Mouse (Mus musculus): Measurements from ENCODE around the gene Pgbd5. TPM values are rescaled to one million over a fixed set of nuclear protein-coding genes. Genes with fewer than 3 reads are reported as not detected.
"Not testable (repeated sequence)": the region's sequence is repeated elsewhere in the genome, so short reads cannot be mapped to it uniquely, and the experiment has no call there.

The Pgbd5 gene
- polyA plus RNA-seq, 1 experiment from 2014 or later: 1.9 TPM

- 44% methylated on average over 4 of the region's 4 CpGs for WGBS
- H3K4me2 ChIP-seq (ENCODE audit: low read depth, low read length): no peak overlapping the region
- no peak overlapping the region for H3K9ac ChIP-seq (ENCODE audit: low read length)
- H3K4me3 ChIP-seq (replicated peaks; ENCODE audit: low read length): no peak overlapping the region
- ATAC-seq (ENCODE audit: insufficient read depth, low FRiP score): no peak
- no peaks in the 10 kb centered on the region for H3K36me3 ChIP-seq (ENCODE audit: control insufficient read depth, insufficient read depth, low read length)
- no peaks in the 10 kb centered on the region for H3K9me3 ChIP-seq (replicated peaks; ENCODE audit: control insufficient read depth, low read length)
- H3K27ac ChIP-seq (ENCODE audit: low read length): no peak overlapping the region
- H3K4me1 ChIP-seq (ENCODE audit: control insufficient read depth, insufficient read depth, low read length): peaks cover 4% of the 10 kb centered on the region; the same call in 1 of the 2 replicates
- H3K27me3 ChIP-seq (ENCODE audit: control insufficient read depth, insufficient read depth, low read length): 0 out of 2 replicates have a peak, but pooled peaks cover 7% of the 10 kb centered on the region
These were observed 4.3 kb downstream of the Pgbd5 start for GRCm38 (mm10) chr8:124435170-124435569.

GRCm38 (mm10) chr8:124434126-124434790, 5.2 kb downstream of the Pgbd5 start:
- Histone ChIP-seq H3K4me1 (ENCODE audit: control insufficient read depth, insufficient read depth, low read length) (peaks cover 4% of the 10 kb centered on the region; the same call in 1 of the 2 replicates), H3K36me3 (ENCODE audit: control insufficient read depth, insufficient read depth, low read length) (no peaks in the 10 kb centered on the region), H3K9ac (ENCODE audit: low read length) (peak overlapping the region; percentile 79), H3K27ac (ENCODE audit: low read length) (no peak overlapping the region), H3K4me2 (ENCODE audit: low read depth, low read length) (peak overlapping the region; percentile 97), H3K27me3 (ENCODE audit: control insufficient read depth, insufficient read depth, low read length) (0 out of 2 replicates have a peak, but pooled peaks cover 7% of the 10 kb centered on the region), H3K9me3 (replicated peaks; ENCODE audit: control insufficient read depth, low read length) (no peaks in the 10 kb centered on the region), H3K4me3 (replicated peaks; ENCODE audit: low read length) (peak overlapping the region; percentile 74)
- under 1% methylated on average over 96 of the region's 101 CpGs for WGBS
- ATAC-seq (ENCODE audit: insufficient read depth, low FRiP score): peak; percentile 99

- WGBS: under 1% methylated on average over 56 of the region's 56 CpGs
- Histone ChIP-seq H3K4me3 (replicated peaks; ENCODE audit: low read length) (peak overlapping the region; percentile 74), H3K9ac (ENCODE audit: low read length) (peak overlapping the region; percentile 79), H3K9me3 (replicated peaks; ENCODE audit: control insufficient read depth, low read length) (no peaks in the 10 kb centered on the region), H3K4me1 (ENCODE audit: control insufficient read depth, insufficient read depth, low read length) (peaks cover 4% of the 10 kb centered on the region; the same call in 1 of the 2 replicates), H3K27ac (ENCODE audit: low read length) (no peak overlapping the region), H3K4me2 (ENCODE audit: low read depth, low read length) (peak overlapping the region; percentile 97), H3K36me3 (ENCODE audit: control insufficient read depth, insufficient read depth, low read length) (no peaks in the 10 kb centered on the region), H3K27me3 (ENCODE audit: control insufficient read depth, insufficient read depth, low read length) (0 out of 2 replicates have a peak, but pooled peaks cover 7% of the 10 kb centered on the region)
- peak; percentile 12; the same call in 1 of the 2 replicates for ATAC-seq (ENCODE audit: insufficient read depth, low FRiP score)
These were observed 5.9 kb downstream of the Pgbd5 start for GRCm38 (mm10) chr8:124433451-124434125.

DNA sequence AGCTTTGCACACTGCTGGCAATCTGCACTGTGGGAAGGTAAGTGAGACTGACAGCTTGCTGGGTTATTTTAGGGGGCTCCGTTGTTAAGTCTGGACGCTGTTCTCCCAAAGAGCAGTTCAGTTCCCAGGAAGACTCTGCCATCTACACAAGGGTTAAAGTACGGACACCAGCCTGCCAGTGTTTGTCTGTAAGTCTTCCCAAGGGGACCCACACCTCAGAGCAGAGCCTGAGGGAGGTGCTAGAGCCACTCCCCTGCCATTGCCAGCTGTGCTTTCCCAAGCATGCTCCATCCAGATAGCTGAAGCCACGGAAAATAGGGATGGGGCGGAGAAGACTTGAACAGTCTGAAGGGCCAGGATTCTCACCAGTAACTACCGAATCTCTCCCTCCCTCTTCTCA, 8.6 kb downstream of the Pgbd5 start:
- H3K27ac ChIP-seq (ENCODE audit: low read length): no peak overlapping the region
- no peak overlapping the region for H3K4me2 ChIP-seq (ENCODE audit: low read depth, low read length)
- peaks cover 4% of the 10 kb centered on the region; the same call in 1 of the 2 replicates for H3K4me1 ChIP-seq (ENCODE audit: control insufficient read depth, insufficient read depth, low read length)
- 0 out of 2 replicates have a peak, but pooled peaks cover 7% of the 10 kb centered on the region for H3K27me3 ChIP-seq (ENCODE audit: control insufficient read depth, insufficient read depth, low read length)
- no peaks in the 10 kb centered on the region for H3K36me3 ChIP-seq (ENCODE audit: control insufficient read depth, insufficient read depth, low read length)
- no peaks in the 10 kb centered on the region for H3K9me3 ChIP-seq (replicated peaks; ENCODE audit: control insufficient read depth, low read length)
- ATAC-seq (ENCODE audit: insufficient read depth, low FRiP score): no peak
- 52% methylated on average over 6 of the region's 6 CpGs for WGBS
- H3K9ac ChIP-seq (ENCODE audit: low read length): no peak overlapping the region
- no peak overlapping the region for H3K4me3 ChIP-seq (replicated peaks; ENCODE audit: low read length)

DNA sequence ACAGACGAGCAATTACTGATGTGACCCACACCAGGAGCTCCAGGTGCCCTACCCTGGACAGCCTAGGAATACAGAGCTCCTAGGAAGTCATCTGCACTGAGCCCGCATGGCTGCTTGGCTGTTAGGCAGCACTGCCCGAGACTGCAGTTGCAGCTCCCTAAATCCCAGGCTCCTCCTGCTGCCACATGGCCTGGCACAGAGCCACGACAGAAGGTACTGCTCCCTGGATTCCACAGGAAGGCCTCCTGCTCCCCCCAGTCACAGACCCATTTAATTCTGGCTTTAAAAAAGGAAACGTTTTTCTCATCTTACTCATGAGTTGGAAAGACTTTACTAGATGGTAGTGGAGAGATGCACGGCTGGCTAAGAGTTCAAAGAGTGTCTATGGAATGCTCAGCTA, 10.0 kb downstream of the Pgbd5 start:
- H3K4me1 ChIP-seq (ENCODE audit: control insufficient read depth, insufficient read depth, low read length): peaks cover 4% of the 10 kb centered on the region; the same call in 1 of the 2 replicates
- 42% methylated on average over 6 of the region's 6 CpGs for WGBS
- no peak for ATAC-seq (ENCODE audit: insufficient read depth, low FRiP score)

GRCm38 (mm10) chr8:124428721-124429120, 10.7 kb downstream of the Pgbd5 start:
- not testable (repeated sequence) for H3K9me3 ChIP-seq (replicated peaks; ENCODE audit: control insufficient read depth, low read length); H3K27ac ChIP-seq (ENCODE audit: low read length)

More for the DNA sequence above, 10.0 kb downstream of the Pgbd5 start:
- H3K4me2 ChIP-seq (ENCODE audit: low read depth, low read length): no peak overlapping the region
- no peak overlapping the region for H3K4me3 ChIP-seq (replicated peaks; ENCODE audit: low read length)
- no peaks in the 10 kb centered on the region for H3K36me3 ChIP-seq (ENCODE audit: control insufficient read depth, insufficient read depth, low read length)
- 0 out of 2 replicates have a peak, but pooled peaks cover 7% of the 10 kb centered on the region for H3K27me3 ChIP-seq (ENCODE audit: control insufficient read depth, insufficient read depth, low read length)
- no peak overlapping the region for H3K9ac ChIP-seq (ENCODE audit: low read length)
- no peaks in the 10 kb centered on the region for H3K9me3 ChIP-seq (replicated peaks; ENCODE audit: control insufficient read depth, low read length)
- H3K27ac ChIP-seq (ENCODE audit: low read length): no peak overlapping the region

GRCm38 (mm10) chr8:124421413-124421812, 18.0 kb downstream of the Pgbd5 start:
- Histone ChIP-seq H3K4me3 (replicated peaks; ENCODE audit: low read length) (no peak overlapping the region), H3K27ac (ENCODE audit: low read length) (no peak overlapping the region), H3K9ac (ENCODE audit: low read length) (no peak overlapping the region), H3K4me2 (ENCODE audit: low read depth, low read length) (no peak overlapping the region), H3K27me3 (ENCODE audit: control insufficient read depth, insufficient read depth, low read length) (no peaks in the 10 kb centered on the region), H3K4me1 (ENCODE audit: control insufficient read depth, insufficient read depth, low read length) (peaks cover 10% of the 10 kb centered on the region; the same call in 1 of the 2 replicates), H3K9me3 (replicated peaks; ENCODE audit: control insufficient read depth, low read length) (no peaks in the 10 kb centered on the region), H3K36me3 (ENCODE audit: control insufficient read depth, insufficient read depth, low read length) (no peaks in the 10 kb centered on the region)
- ATAC-seq (ENCODE audit: insufficient read depth, low FRiP score): no peak
- WGBS: 29% methylated on average over 8 of the region's 8 CpGs

More at GRCm38 (mm10) chr8:124428721-124429120, 10.7 kb downstream of the Pgbd5 start:
- not testable (repeated sequence) for ATAC-seq (ENCODE audit: insufficient read depth, low FRiP score); H3K27me3 ChIP-seq (ENCODE audit: control insufficient read depth, insufficient read depth, low read length); H3K4me2 ChIP-seq (ENCODE audit: low read depth, low read length); H3K4me3 ChIP-seq (replicated peaks; ENCODE audit: low read length); H3K4me1 ChIP-seq (ENCODE audit: control insufficient read depth, insufficient read depth, low read length); H3K36me3 ChIP-seq (ENCODE audit: control insufficient read depth, insufficient read depth, low read length); H3K9ac ChIP-seq (ENCODE audit: low read length)
- WGBS: 54% methylated on average over 2 of the region's 2 CpGs

GRCm38 (mm10) chr8:124418927-124419326, 20.5 kb downstream of the Pgbd5 start:
- no peak overlapping the region for H3K4me2 ChIP-seq (ENCODE audit: low read depth, low read length)
- no peak for ATAC-seq (ENCODE audit: insufficient read depth, low FRiP score)
- H3K9me3 ChIP-seq (replicated peaks; ENCODE audit: control insufficient read depth, low read length): no peaks in the 10 kb centered on the region
- no peak overlapping the region for H3K9ac ChIP-seq (ENCODE audit: low read length)
- H3K4me1 ChIP-seq (ENCODE audit: control insufficient read depth, insufficient read depth, low read length): peaks cover 10% of the 10 kb centered on the region; the same call in 1 of the 2 replicates
- H3K27me3 ChIP-seq (ENCODE audit: control insufficient read depth, insufficient read depth, low read length): no peaks in the 10 kb centered on the region
- H3K4me3 ChIP-seq (replicated peaks; ENCODE audit: low read length): no peak overlapping the region
- no peaks in the 10 kb centered on the region for H3K36me3 ChIP-seq (ENCODE audit: control insufficient read depth, insufficient read depth, low read length)
- 92% methylated on average over 5 of the region's 5 CpGs for WGBS
- no peak overlapping the region for H3K27ac ChIP-seq (ENCODE audit: low read length)

GRCm38 (mm10) chr8:124418185-124418584, 21.3 kb downstream of the Pgbd5 start:
- H3K4me1 ChIP-seq (ENCODE audit: control insufficient read depth, insufficient read depth, low read length): peaks cover 10% of the 10 kb centered on the region; the same call in 1 of the 2 replicates
- H3K36me3 ChIP-seq (ENCODE audit: control insufficient read depth, insufficient read depth, low read length): no peaks in the 10 kb centered on the region
- H3K9me3 ChIP-seq (replicated peaks; ENCODE audit: control insufficient read depth, low read length): no peaks in the 10 kb centered on the region
- H3K4me3 ChIP-seq (replicated peaks; ENCODE audit: low read length): no peak overlapping the region
- 72% methylated on average over 6 of the region's 6 CpGs for WGBS
- no peak for ATAC-seq (ENCODE audit: insufficient read depth, low FRiP score)
- no peak overlapping the region for H3K27ac ChIP-seq (ENCODE audit: low read length)
- H3K9ac ChIP-seq (ENCODE audit: low read length): no peak overlapping the region
- H3K4me2 ChIP-seq (ENCODE audit: low read depth, low read length): no peak overlapping the region
- H3K27me3 ChIP-seq (ENCODE audit: control insufficient read depth, insufficient read depth, low read length): no peaks in the 10 kb centered on the region

Data from stomach, embryonic 16.5 days (tissue).